26 mouse cellular contexts compared by ENCODE assay signal in the genomic region with DNA sequence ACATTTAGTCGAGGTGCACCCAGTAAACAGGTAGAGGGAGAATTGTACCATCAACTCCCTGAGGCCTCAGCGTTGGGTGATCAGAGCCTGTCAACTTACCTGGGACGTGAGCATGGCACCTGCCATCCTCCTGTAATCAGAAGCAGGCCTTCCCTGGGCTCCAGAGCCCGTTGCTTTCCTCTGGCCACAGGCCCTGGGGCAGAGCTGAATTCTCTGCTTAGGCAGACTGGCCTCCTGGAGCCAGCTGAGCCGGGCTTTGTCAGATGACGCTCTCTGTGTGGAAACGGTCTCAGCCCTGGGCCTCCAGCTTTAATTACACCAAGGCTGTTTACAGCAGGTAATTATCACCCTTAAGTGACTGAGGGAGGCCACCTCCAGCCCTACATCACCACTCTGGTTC.
DNase-seq lines count a peak whose midpoint lies in the region; ATAC-seq and TF ChIP-seq lines count a peak whose summit lies in the region.
"Had no signal": no experiment of that assay in that cellular context is flagged by ENCODE, and none has a peak within 500 bp of the region (broad histone marks: within the 10 kb centered on the region; RNA-seq: fewer than 3 reads in every experiment).

No protein-coding gene starts in this region.

- 48% methylated on average over 7 of the region's 7 CpGs for WGBS in forebrain, embryonic 10.5 days
- WGBS in forebrain, embryonic 15.5 days: 29% methylated on average over 7 of the region's 7 CpGs
- WGBS in limb, embryonic 11.5 days: 20% methylated on average over 7 of the region's 7 CpGs
- WGBS in limb, embryonic 10.5 days: 26% methylated on average over 7 of the region's 7 CpGs
- 28% methylated on average over 7 of the region's 7 CpGs for WGBS in limb, embryonic 13.5 days

- peaks cover 7% of the 10 kb centered on the region; the same call in 1 of the 2 replicates for H3K9me3 ChIP-seq in forebrain, embryonic 10.5 days
- H3K9me3 ChIP-seq in forebrain, embryonic 15.5 days: no peaks in the 10 kb centered on the region; the same call in 1 of the 2 replicates
- H3K9me3 ChIP-seq in limb, embryonic 11.5 days (ENCODE audit: control insufficient read depth, low read length): no peaks in the 10 kb centered on the region; the same call in 1 of the 2 replicates
- peaks cover 3% of the 10 kb centered on the region; the same call in 1 of the 2 replicates for H3K9me3 ChIP-seq in limb, embryonic 10.5 days (replicated peaks)
- H3K9me3 ChIP-seq in limb, embryonic 13.5 days: peaks cover 15% of the 10 kb centered on the region
- H3K9me3 ChIP-seq: heart, embryonic 15.5 days; hindbrain, embryonic 15.5 days had no signal

- H3K4me3 ChIP-seq in forebrain, embryonic 10.5 days: no peak overlapping the region
- H3K4me3 ChIP-seq in forebrain, embryonic 15.5 days: no peak overlapping the region
- no peak overlapping the region for H3K4me3 ChIP-seq in limb, embryonic 11.5 days (ENCODE audit: low read depth, low read length)
- no peak overlapping the region for H3K4me3 ChIP-seq in limb, embryonic 10.5 days
- H3K4me3 ChIP-seq in limb, embryonic 13.5 days: no peak overlapping the region
- no peak overlapping the region for H3K4me3 ChIP-seq in left cerebral cortex, adult 2 months
- H3K4me3 ChIP-seq: embryonic facial prominence, embryonic 13.5 days; erythroblast, embryonic 14.5 days; forebrain, embryonic 12.5 days; heart, embryonic 15.5 days; hindbrain, embryonic 15.5 days had no signal

- no peak for DNase-seq in forebrain, embryonic 10.5 days (ENCODE audit: extremely low spot score, low spot score)
- peak; percentile 55 for DNase-seq in limb, embryonic 11.5 days (ENCODE audit: low spot score)
- DNase-seq in limb, embryonic 10.5 days (ENCODE audit: low spot score): no peak
- no peak for DNase-seq in left cerebral cortex, adult 2 months (ENCODE audit: extremely low spot score in 1 of 2, low spot score in 2 of 2)
- no peak for DNase-seq in thymus, postnatal 14 days
- DNase-seq: adrenal gland, adult 8-10 months; adrenal gland, postnatal 36 days; B cell, adult 2 months; cerebellum, adult 11 months; cerebellum, adult 8-10 months; cerebellum, postnatal 14 days; embryo, embryonic 11 days; gastrocnemius, postnatal 10 days; heart, adult 18-20 months; heart, postnatal 14 days; kidney, adult 18-20 months had no signal

- 0 out of 2 replicates have a peak overlapping the region, but pooled peaks have one; percentile 22 for H3K27ac ChIP-seq in forebrain, embryonic 10.5 days
- H3K27ac ChIP-seq in forebrain, embryonic 15.5 days (replicated peaks): no peak overlapping the region
- H3K27ac ChIP-seq in limb, embryonic 11.5 days (replicated peaks; ENCODE audit: low read depth, low read length): no peak overlapping the region
- no peak overlapping the region for H3K27ac ChIP-seq in limb, embryonic 10.5 days
- no peak overlapping the region for H3K27ac ChIP-seq in limb, embryonic 13.5 days
- no peak overlapping the region for H3K27ac ChIP-seq in left cerebral cortex, adult 2 months
- H3K27ac ChIP-seq: forebrain, embryonic 12.5 days; heart, embryonic 15.5 days; hindbrain, embryonic 15.5 days had no signal

- H3K4me2 ChIP-seq in forebrain, embryonic 15.5 days (replicated peaks): no peak overlapping the region
- no peak overlapping the region for H3K4me2 ChIP-seq in limb, embryonic 11.5 days (ENCODE audit: low read depth, severe bottlenecking)
- no peak overlapping the region for H3K4me2 ChIP-seq in limb, embryonic 13.5 days (replicated peaks)
- H3K4me2 ChIP-seq: embryonic facial prominence, embryonic 13.5 days; forebrain, embryonic 12.5 days; heart, embryonic 11.5 days; heart, embryonic 15.5 days; hindbrain, embryonic 15.5 days had no signal

- TF ChIP-seq CTCF in left cerebral cortex, adult 2 months (IDR thresholded peaks at IDR 0.05): no peak

- H3K27me3 ChIP-seq in forebrain, embryonic 10.5 days (ENCODE audit: poor library complexity, severe bottlenecking): peaks cover 36% of the 10 kb centered on the region
- H3K27me3 ChIP-seq in forebrain, embryonic 15.5 days: 0 out of 2 replicates have a peak, but pooled peaks cover 7% of the 10 kb centered on the region
- H3K27me3 ChIP-seq in limb, embryonic 11.5 days (ENCODE audit: control insufficient read depth, insufficient read depth, low read length): peaks cover 22% of the 10 kb centered on the region
- H3K27me3 ChIP-seq in limb, embryonic 10.5 days (ENCODE audit: low read depth, poor library complexity, severe bottlenecking): peaks cover 83% of the 10 kb centered on the region
- peaks cover 53% of the 10 kb centered on the region for H3K27me3 ChIP-seq in limb, embryonic 13.5 days
- H3K27me3 ChIP-seq: hindbrain, embryonic 15.5 days had no signal

- H3K4me1 ChIP-seq in forebrain, embryonic 10.5 days: peaks cover 24% of the 10 kb centered on the region
- H3K4me1 ChIP-seq in forebrain, embryonic 15.5 days: peaks cover 14% of the 10 kb centered on the region
- peaks cover 4% of the 10 kb centered on the region; the same call in 1 of the 2 replicates for H3K4me1 ChIP-seq in limb, embryonic 11.5 days (ENCODE audit: control insufficient read depth, insufficient read depth, low read length)
- peaks cover 18% of the 10 kb centered on the region for H3K4me1 ChIP-seq in limb, embryonic 10.5 days
- H3K4me1 ChIP-seq in limb, embryonic 13.5 days: peaks cover 35% of the 10 kb centered on the region

- ATAC-seq in forebrain, embryonic 15.5 days (replicated peaks): no peak
- 0 out of 2 replicates have a peak, but pooled peaks have one; percentile 32 for ATAC-seq in limb, embryonic 11.5 days (ENCODE audit: insufficient number of reproducible peaks, low FRiP score, low TSS enrichment, low read depth)
- peak; percentile 42 for ATAC-seq in limb, embryonic 13.5 days (ENCODE audit: low FRiP score, low read depth)
- ATAC-seq: CD4-positive, CD25-positive, alpha-beta regulatory T cell, adult 4 months had no signal

- intact Hi-C loops in left cerebral cortex, adult 2 months (cut with DNase I): no loop called here

- H3K9ac ChIP-seq in forebrain, embryonic 15.5 days (replicated peaks): no peak overlapping the region
- H3K9ac ChIP-seq in limb, embryonic 11.5 days (ENCODE audit: low read length): no peak overlapping the region
- H3K9ac ChIP-seq in limb, embryonic 13.5 days: no peak overlapping the region
- H3K9ac ChIP-seq: embryonic facial prominence, embryonic 13.5 days; forebrain, embryonic 12.5 days; heart, embryonic 15.5 days; hindbrain, embryonic 15.5 days had no signal

- no peaks in the 10 kb centered on the region for H3K36me3 ChIP-seq in forebrain, embryonic 10.5 days (replicated peaks)
- H3K36me3 ChIP-seq in forebrain, embryonic 15.5 days: no peaks in the 10 kb centered on the region
- H3K36me3 ChIP-seq in limb, embryonic 11.5 days (ENCODE audit: control insufficient read depth, insufficient read depth, low read length): no peaks in the 10 kb centered on the region
- no peaks in the 10 kb centered on the region for H3K36me3 ChIP-seq in limb, embryonic 10.5 days
- H3K36me3 ChIP-seq in limb, embryonic 13.5 days: no peaks in the 10 kb centered on the region
- H3K36me3 ChIP-seq: embryonic facial prominence, embryonic 13.5 days; forebrain, embryonic 12.5 days; G1E; heart, embryonic 15.5 days; hindbrain, embryonic 15.5 days had no signal
